Mouse (Mus musculus): ENCODE data around the gene Tmem89. TPM values are rescaled to one million over a fixed set of nuclear protein-coding genes. Genes with fewer than 3 reads are reported as not detected.

Gene Tmem89
- polyA plus RNA-seq (2012), result 0.10 TPM in 1 of 2 replicates, not detected in the other

DNA sequence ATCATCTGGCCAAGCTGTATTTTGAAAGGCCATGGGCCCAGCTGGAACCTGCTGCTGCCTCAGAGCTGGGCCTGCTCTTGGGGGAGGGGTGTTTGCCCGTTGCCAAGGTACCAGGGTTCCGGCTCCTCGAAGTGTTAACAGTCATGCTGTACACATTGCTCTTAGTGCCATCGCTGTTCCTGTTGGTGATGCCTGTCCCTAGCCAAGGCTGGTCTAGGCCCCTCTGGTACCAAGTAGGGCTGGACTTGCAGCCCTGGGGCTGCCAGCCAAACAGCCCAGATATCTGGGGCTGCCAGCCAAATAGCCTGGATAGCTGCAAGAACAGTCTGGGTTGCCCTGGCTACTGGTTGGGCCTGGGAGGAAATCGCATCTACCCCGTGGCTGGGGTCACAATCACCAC, at the start of gene Tmem89:
Gene Tmem89, plus strand, starts transcription at position 129 of the 400 bp plus-strand sequence.

DNA sequence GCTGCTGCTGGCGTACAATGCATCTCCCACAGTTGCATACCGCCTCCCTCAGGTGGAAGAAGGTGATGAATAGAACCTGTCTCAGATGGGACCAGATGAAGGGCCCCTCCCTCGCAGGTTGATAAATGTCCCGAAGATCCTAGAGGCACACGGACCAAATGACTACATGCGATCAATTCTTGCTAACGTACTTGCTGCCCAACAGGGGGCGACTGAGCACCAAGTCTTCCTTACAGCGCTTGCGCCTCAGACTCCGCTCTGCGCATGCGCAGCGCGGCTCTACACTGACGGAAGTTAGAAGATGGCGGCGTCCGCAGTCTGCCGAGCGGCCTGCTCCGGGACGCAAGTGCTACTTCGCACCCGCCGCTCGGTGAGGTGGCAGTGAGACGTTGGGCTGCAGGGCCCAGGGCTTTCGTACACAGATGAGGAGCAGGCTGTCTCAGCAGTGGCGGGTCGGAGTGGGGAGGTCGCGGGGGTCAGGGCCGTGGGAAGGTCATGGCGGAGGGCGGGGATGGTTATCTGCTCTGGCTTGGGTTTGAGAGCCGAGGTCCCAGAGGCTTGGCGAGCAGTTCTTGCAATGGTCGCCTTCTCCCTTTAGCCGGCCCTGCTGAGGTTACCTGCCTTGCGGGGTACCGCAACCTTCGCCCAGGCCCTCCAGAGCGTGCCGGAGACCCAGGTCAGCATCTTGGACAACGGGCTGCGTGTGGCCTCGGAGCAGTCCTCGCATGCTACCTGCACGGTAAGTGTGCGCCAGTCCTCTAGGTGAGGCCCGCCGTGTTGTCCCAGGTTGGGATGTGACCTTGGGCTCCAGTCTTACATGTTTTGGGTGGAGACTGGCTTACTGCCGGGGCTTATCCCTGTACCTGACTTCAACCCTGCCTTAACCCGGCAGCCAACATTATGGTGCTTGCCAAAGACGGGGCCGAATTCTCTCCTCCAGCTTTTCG, 22.3 kb downstream of the Tmem89 start, which contains the start of gene Uqcrc1:
Gene Uqcrc1, plus strand, starts transcription at position 216 of the 947 bp plus-strand sequence.

DNA sequence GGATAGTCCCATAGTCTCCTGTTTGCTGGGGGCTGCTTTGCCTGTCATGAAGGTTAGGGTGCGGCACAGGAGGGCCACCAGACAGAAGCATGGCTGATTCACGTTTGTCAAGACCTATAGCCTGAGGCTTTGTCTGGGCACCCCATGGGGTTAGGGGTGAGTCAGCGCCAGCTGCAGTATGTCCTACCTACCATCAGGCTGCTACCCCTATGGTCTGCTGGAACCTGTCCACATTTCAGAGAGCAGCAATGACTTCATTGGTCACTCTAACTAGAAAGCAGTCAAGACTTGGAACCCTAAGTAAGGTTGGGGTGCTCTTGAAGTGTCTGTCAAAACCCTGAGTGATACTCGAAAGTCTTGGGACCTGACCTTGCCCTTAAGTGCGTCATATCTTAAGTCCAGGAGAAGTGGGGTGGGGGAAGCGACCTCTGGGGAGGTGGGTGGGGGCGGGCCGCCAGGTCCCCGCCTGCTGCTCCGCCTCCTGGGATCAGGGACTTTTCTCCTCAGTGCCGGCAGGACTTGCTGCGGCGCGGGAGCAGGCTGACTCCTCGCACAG, 38.7 kb downstream of the Tmem89 start, which contains the start of gene Col7a1:
Gene Col7a1, plus strand, starts transcription at position 506 of the 556 bp plus-strand sequence.

Other genes with a start within 250 kb of the Tmem89 start
- gene Prkar2a, start 225.3 kb upstream of the Tmem89 start, polyA plus RNA-seq (2012), result 9.0 and 9.9 TPM in 2 replicates
- 34.6 and 44.4 TPM in 2 replicates for gene Ip6k2, start 130.8 kb upstream of the Tmem89 start, polyA plus RNA-seq (2012)
- gene Nckipsd, start 106.3 kb upstream of the Tmem89 start, polyA plus RNA-seq (2012), result 13.0 and 23.5 TPM in 2 replicates
- 7.8 and 12.7 TPM in 2 replicates for gene Celsr3, start 88.3 kb upstream of the Tmem89 start, polyA plus RNA-seq (2012)
- 6.9 and 8.8 TPM in 2 replicates for gene Slc26a6, start 61.3 kb upstream of the Tmem89 start, polyA plus RNA-seq (2012)
- gene Uqcrc1, start 22.0 kb downstream of the Tmem89 start, polyA plus RNA-seq (2012), result 398 and 417 TPM in 2 replicates
- gene Col7a1, start 39.0 kb downstream of the Tmem89 start, polyA plus RNA-seq (2012), result 1.2 and 1.3 TPM in 2 replicates
- gene Ucn2, start 71.4 kb downstream of the Tmem89 start, polyA plus RNA-seq (2012), result not detected in 2 replicates
- 2.8 and 4.1 TPM in 2 replicates for gene Pfkfb4, start 77.2 kb downstream of the Tmem89 start, polyA plus RNA-seq (2012)
- 417 and 542 TPM in 2 replicates for gene Shisa5, start 123.9 kb downstream of the Tmem89 start, polyA plus RNA-seq (2012)
- gene Trex1, start 145.1 kb downstream of the Tmem89 start, polyA plus RNA-seq (2012), result 43.3 and 47.5 TPM in 2 replicates
- 9.8 and 10.7 TPM in 2 replicates for gene Atrip, start 159.5 kb downstream of the Tmem89 start, polyA plus RNA-seq (2012)
- 4.4 and 4.9 TPM in 2 replicates for gene Ccdc51, start 167.9 kb downstream of the Tmem89 start, polyA plus RNA-seq (2012)
- gene Tma7, start 168.0 kb downstream of the Tmem89 start, polyA plus RNA-seq (2012), result 372 and 424 TPM in 2 replicates
- gene Plxnb1, start 180.8 kb downstream of the Tmem89 start, polyA plus RNA-seq (2012), result 0.04 and 0.21 TPM in 2 replicates
- 0.04 TPM in 1 of 2 replicates, not detected in the other for gene Fbxw21, start 247.4 kb downstream of the Tmem89 start, polyA plus RNA-seq (2012)

All from megakaryocyte-erythroid progenitor cell, adult 5 weeks (primary cell).